Mouse (Mus musculus) kidney, adult 2 months (tissue): Measurements from ENCODE around the gene Ephx1. TPM values are rescaled to one million over a fixed set of nuclear protein-coding genes. Genes with fewer than 3 reads are reported as not detected.

ENCODE experiments used
- DNase-seq: peaks from one replicate; pipeline ENCODE4 v3.0.0; 2021
- H3K27ac ChIP-seq: fragments of 200-500 bp; 2 replicates; pipeline ENCODE4 v1.5.1; 2012; ENCODE audit warnings: low read depth, low read length, control low read depth, inconsistent platforms; ENCODE audit not compliant: insufficient read depth
- H3K27me3 ChIP-seq: fragments of 200-500 bp; replicated peaks from 2 replicates; pipeline ENCODE4 v1.6.1; 2012; ENCODE audit warnings: mild to moderate bottlenecking, moderate library complexity, low read length, inconsistent platforms; ENCODE audit not compliant: control insufficient read depth, insufficient read depth
- H3K36me3 ChIP-seq: fragments of 200-500 bp; 2 replicates; pipeline ENCODE4 v1.6.1; 2012; ENCODE audit warnings: mild to moderate bottlenecking, moderate library complexity, low read length, inconsistent platforms; ENCODE audit not compliant: control insufficient read depth, insufficient read depth
- H3K4me1 ChIP-seq: fragments of 200-500 bp; 2 replicates; pipeline ENCODE4 v1.6.1; 2011; ENCODE audit warnings: low read length; ENCODE audit not compliant: control insufficient read depth, insufficient read depth
- H3K4me3 ChIP-seq: fragments of 200-500 bp; 2 replicates; pipeline ENCODE4 v1.5.1; 2011; ENCODE audit warnings: mild to moderate bottlenecking, low read depth, low read length, control low read depth; ENCODE audit not compliant: insufficient read depth
- CTCF ChIP-seq: fragments of 200-500 bp; conservative IDR thresholded peaks from 2 replicates; pipeline ENCODE4 v1.5.1; 2011; ENCODE audit warnings: low read depth, mild to moderate bottlenecking, control low read depth, low read length, moderate library complexity, mixed read lengths; ENCODE audit not compliant: insufficient read depth, insufficient read length
- POLR2A ChIP-seq: fragments of 200-500 bp; IDR thresholded peaks from one replicate; pipeline ENCODE4 v1.6.1; 2011; ENCODE audit warnings: low read depth, low read length, control low read depth
- WGBS: fragments of 180-500 bp; shearing (Covaris S2); methylation state at CpG from one replicate; pipeline ENCODE4 v1.1.7; 2018; 5-methylcytosine and 5-hydroxymethylcytosine counted together
- polyA plus RNA-seq: library from polyadenylated mRNA; depleted of rRNA; stranded (reverse); fragments of >200 nt; gene quantifications from 2 replicates; pipeline ENCODE4 v1.2.3, GENCODE M21; 2012; rRNA removed

The Ephx1 gene
- polyA plus RNA-seq, 1 experiment = 69.9 TPM

DNA sequence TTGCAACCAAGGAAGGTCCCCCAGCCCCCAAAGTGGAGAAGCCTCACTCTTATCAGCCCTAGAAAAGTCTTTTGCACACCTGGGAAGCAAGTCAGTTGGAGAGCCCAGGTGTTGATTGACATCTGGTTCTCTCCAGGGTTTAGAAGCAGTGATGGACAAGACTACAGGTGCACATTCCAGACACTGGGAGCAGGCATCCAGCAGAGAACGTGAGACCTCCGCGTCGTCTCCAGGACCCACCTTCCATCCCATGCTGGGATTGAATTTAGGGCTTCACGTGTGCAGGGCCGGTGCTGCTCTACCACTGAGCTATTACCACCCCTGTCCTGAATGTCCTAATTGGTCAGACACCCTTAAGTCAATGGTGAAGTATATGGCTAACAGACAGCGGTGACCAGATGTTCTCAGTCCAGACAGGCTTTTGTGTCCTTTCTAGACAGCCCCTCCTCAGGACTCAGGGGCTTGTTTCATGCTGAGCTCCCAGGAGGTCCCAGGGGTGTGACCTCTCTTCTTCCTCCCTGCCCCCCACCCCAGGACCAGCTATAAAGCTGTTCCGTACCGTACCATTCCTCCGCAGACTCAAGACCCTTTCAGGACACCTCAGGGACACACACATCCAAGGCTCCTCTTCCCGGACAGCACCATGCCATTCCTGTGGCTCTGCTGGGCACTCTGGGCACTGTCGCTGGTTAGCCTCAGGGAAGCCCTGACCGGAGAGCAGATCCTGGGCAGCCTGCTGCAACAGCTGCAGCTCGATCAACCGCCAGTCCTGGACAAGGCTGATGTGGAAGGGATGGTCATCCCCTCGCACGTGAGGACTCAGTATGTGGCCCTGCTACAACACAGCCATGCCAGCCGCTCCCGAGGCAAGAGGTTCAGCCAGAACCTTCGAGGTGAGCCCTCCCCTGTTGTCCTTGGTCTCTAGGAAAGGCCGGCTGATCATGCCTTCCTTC, 86.0 kb downstream of the Ephx1 start, which contains the start of gene Lefty1:
TSS of gene Lefty1 (plus strand) at position 556 of the 953 bp plus-strand sequence.
- H3K4me3 ChIP-seq = no peak within 1 kb of the TSS
- TF ChIP-seq CTCF = no peak
- TF ChIP-seq POLR2A = no peak
- whole genome bisulfite sequencing = 51% methylated on average over 21 of the region's 21 CpGs
- H3K4me1 ChIP-seq = no peaks in the 10 kb centered on the region
- no peaks in the 10 kb centered on the region for H3K27me3 ChIP-seq
- no peak for DNase-seq
- no peaks in the 10 kb centered on the region for H3K36me3 ChIP-seq
- no peak within 1 kb of the TSS for H3K27ac ChIP-seq

DNA sequence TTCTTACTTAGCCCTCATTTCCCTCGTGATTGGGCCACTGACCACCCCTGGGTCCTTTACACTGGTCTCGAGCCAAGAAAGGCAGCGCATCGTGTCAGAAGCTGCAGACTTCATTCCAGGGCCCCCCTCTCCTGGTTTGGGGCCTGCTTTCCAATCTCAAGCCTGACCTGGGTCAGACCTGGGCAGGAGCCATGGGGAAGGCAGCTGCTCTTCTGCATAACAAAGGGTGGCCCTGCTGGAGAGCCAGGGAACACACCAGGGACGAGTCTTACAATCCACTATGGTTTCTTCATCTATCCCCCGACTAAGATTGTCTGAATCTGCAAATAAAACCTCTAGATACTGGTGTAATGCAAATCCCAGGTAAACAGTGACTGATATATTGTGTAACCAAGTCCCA, 87.0 kb downstream of the Ephx1 start:
- WGBS = 58% methylated on average over 6 of the region's 6 CpGs

DNA sequence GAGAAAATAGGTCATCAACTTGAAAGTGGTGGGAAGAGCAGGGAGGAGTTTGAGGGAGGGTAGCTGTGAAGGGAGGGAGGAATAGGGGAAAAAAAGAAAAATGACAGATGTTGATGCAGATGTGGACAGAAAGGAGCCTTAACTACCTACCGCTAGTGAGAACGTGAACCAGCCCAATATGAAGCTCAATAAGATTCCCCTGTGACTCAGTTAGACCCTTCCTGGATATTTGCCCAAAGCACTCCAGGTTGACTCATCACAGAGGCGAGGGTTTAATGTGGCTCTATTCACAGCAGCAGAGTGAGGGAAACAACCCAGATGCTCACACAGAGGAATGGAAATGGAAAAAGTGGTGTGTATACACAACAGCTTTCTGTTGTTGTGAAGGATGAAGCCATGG, 89.6 kb downstream of the Ephx1 start:
- H3K27me3 ChIP-seq = no peaks in the 10 kb centered on the region
- H3K4me3 ChIP-seq = no peak overlapping the region
- WGBS = 75% methylated on average over 3 of the region's 3 CpGs
- H3K4me1 ChIP-seq = no peaks in the 10 kb centered on the region
- DNase-seq = no peak
- H3K27ac ChIP-seq = no peak overlapping the region
- H3K36me3 ChIP-seq = no peaks in the 10 kb centered on the region
- no peak for TF ChIP-seq POLR2A
- no peak for TF ChIP-seq CTCF

More for the DNA sequence above, 87.0 kb downstream of the Ephx1 start:
- Histone ChIP-seq H3K4me3 (no peak overlapping the region), H3K27me3 (no peaks in the 10 kb centered on the region), H3K4me1 (no peaks in the 10 kb centered on the region), H3K36me3 (no peaks in the 10 kb centered on the region), H3K27ac (no peak overlapping the region)
- TF ChIP-seq POLR2A (no peak), CTCF (no peak)
- no peak for DNase-seq

DNA sequence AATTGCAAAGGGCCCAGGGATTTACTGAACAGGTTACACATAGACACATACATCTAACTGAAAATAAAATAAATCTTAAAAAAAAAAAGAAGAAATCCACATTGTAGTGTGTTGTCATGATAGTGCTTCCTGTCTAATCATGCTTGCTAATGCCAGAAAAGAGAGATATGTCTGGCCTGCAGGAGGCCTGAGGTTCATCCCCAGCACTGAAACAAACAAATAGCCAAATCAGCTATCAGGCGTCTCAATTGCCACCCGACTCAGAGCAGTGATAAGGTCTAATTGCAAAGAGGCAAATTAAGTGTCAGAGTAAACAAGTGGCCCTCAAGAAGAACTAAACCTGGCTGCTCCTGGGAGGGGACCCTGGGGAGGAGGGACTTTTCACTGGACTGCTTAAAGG, 91.1 kb downstream of the Ephx1 start:
- 58% methylated on average over 2 of the region's 2 CpGs for WGBS
- TF ChIP-seq POLR2A (no peak), CTCF (no peak)
- Histone ChIP-seq H3K4me1 (no peaks in the 10 kb centered on the region), H3K36me3 (no peaks in the 10 kb centered on the region), H3K4me3 (no peak overlapping the region), H3K27me3 (no peaks in the 10 kb centered on the region), H3K27ac (no peak overlapping the region)
- no peak for DNase-seq

DNA sequence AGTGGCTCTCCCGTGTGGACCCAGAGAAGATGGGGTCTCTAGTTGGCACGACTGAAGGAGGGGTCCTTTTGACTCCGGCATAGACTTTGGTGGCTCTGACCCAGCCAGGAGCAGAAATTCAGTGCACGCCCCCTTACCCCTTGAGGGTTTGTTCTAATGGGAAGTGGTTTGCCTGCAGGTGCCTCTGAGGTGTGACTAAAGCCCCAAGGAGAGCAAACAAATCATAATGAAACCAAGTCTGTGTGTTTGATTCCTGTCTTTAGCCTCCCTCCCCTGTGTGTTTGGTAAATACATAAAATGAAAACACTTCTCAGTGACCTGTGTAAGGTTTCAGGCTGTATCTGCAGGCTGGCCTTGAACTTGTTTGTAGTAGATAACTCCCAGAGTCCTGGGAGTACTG, 94.4 kb downstream of the Ephx1 start:
- Histone ChIP-seq H3K36me3 (no peaks in the 10 kb centered on the region), H3K4me3 (no peak overlapping the region), H3K27me3 (no peaks in the 10 kb centered on the region), H3K27ac (no peak overlapping the region), H3K4me1 (no peaks in the 10 kb centered on the region)
- DNase-seq = no peak
- 73% methylated on average over 4 of the region's 4 CpGs for WGBS
- TF ChIP-seq CTCF = no peak
- TF ChIP-seq POLR2A = no peak

Other genes starting within 250 kb of the Ephx1 start
- gene H3f3a, start 207.0 kb downstream of the Ephx1 start, polyA plus RNA-seq = 324 and 348 TPM in 2 replicates
- gene Sde2, start 169.8 kb downstream of the Ephx1 start, polyA plus RNA-seq = 6.2 and 8.4 TPM in 2 replicates
- not detected in 2 replicates for gene Lefty2, start 127.8 kb downstream of the Ephx1 start, polyA plus RNA-seq
- 20.9 and 24.1 TPM in 2 replicates for gene Pycr2, start 116.6 kb downstream of the Ephx1 start, polyA plus RNA-seq
- gene Lefty1, start 85.9 kb downstream of the Ephx1 start, polyA plus RNA-seq = 2.9 and 3.8 TPM in 2 replicates
- 26.7 and 28.7 TPM in 2 replicates for gene Tmem63a, start 78.6 kb downstream of the Ephx1 start, polyA plus RNA-seq
- gene 9130409I23Rik, start 30.3 kb upstream of the Ephx1 start, polyA plus RNA-seq = not detected in 2 replicates
- gene Nvl, start 123.3 kb upstream of the Ephx1 start, polyA plus RNA-seq = 6.3 and 6.6 TPM in 2 replicates
- gene Cnih4, start 123.8 kb upstream of the Ephx1 start, polyA plus RNA-seq = 18.0 and 26.1 TPM in 2 replicates
- gene Wdr26, start 191.1 kb upstream of the Ephx1 start, polyA plus RNA-seq = 28.5 and 32.1 TPM in 2 replicates